Mouse (Mus musculus) liver, embryonic 14.5 days (tissue): ENCODE data around the gene Itih3.

Experiments
- CTCF ChIP-seq: IDR thresholded peaks from 2 replicates; pipeline ENCODE4 v1.5.1; 2016; ENCODE audit warnings: antibody characterized with exemption, low read depth, control low read depth
- EP300 ChIP-seq: IDR thresholded peaks from 2 replicates; pipeline ENCODE4 v1.6.1; 2016; ENCODE audit warnings: antibody characterized with exemption, low read depth

GRCm38 (mm10) chr14:30888271-30888732 is 35.3 kb downstream of the Itih3 start:
- peak; percentile 59 for TF ChIP-seq CTCF
- no peak for TF ChIP-seq EP300
